Mouse (Mus musculus) B cell, adult 62 days (primary cell): ENCODE data around the gene Atg5. TPM values are rescaled to one million over a fixed set of nuclear protein-coding genes. Genes with fewer than 3 reads are reported as not detected.

Source experiments
- total RNA-seq: library from RNA; stranded (reverse); gene quantifications from 4 replicates; pipeline ENCODE4 v1.2.4, GENCODE M21; 2023

Atg5 gene
- 23.1 to 25.4 TPM (median 23.9 TPM) in 4 replicates for total RNA-seq

GRCm38 (mm10) chr10:44268145-44268860, at the start of gene Atg5:
Gene Atg5, plus strand, starts transcription at chr10:44268358.

Other genes starting within 250 kb of the Atg5 start
- 43.9 to 49.5 TPM (median 45.9 TPM) in 4 replicates for gene Crybg1, start 119.5 kb upstream of the Atg5 start, total RNA-seq